In genomic region chr5:106458477-106459119, GRCm38 (mm10) we compare ENCODE assay signal across 8 mouse cellular contexts. TPM values are rescaled to one million over a fixed set of nuclear protein-coding genes. Genes with fewer than 3 reads are reported as not detected.
DNase-seq lines count a peak whose midpoint lies in the region; ATAC-seq lines count a peak whose summit lies in the region.

No protein-coding gene starts in this region.

- H3K27ac ChIP-seq in hindbrain, embryonic 11.5 days (ENCODE audit: low read depth, low read length) = no peak overlapping the region
- H3K27ac ChIP-seq in midbrain, embryonic 12.5 days (replicated peaks) = peak overlapping the region; percentile 89

- peak overlapping the region; percentile 37; the same call in 1 of the 2 replicates for H3K9ac ChIP-seq in hindbrain, embryonic 11.5 days (ENCODE audit: low read depth, low read length)
- H3K9ac ChIP-seq in midbrain, embryonic 12.5 days (replicated peaks) = peak overlapping the region; percentile 77

- H3K9me3 ChIP-seq in hindbrain, embryonic 11.5 days (ENCODE audit: control insufficient read depth, low read length) = no peaks in the 10 kb centered on the region
- no peaks in the 10 kb centered on the region for H3K9me3 ChIP-seq in midbrain, embryonic 12.5 days

- peaks cover 15% of the 10 kb centered on the region for H3K4me1 ChIP-seq in hindbrain, embryonic 11.5 days (replicated peaks; ENCODE audit: control insufficient read depth, insufficient read depth, low read length)
- peaks cover 38% of the 10 kb centered on the region for H3K4me1 ChIP-seq in midbrain, embryonic 12.5 days

- WGBS in hindbrain, embryonic 11.5 days = under 1% methylated on average over 53 of the region's 68 CpGs
- under 1% methylated on average over 50 of the region's 68 CpGs for WGBS in midbrain, embryonic 12.5 days

- H3K27me3 ChIP-seq in hindbrain, embryonic 11.5 days (ENCODE audit: control insufficient read depth, insufficient read depth, low read length) = peaks cover 88% of the 10 kb centered on the region
- peaks cover 94% of the 10 kb centered on the region for H3K27me3 ChIP-seq in midbrain, embryonic 12.5 days

- peak; percentile 8 for DNase-seq in right cerebral cortex, postnatal 25 days
- DNase-seq in right cerebral cortex, postnatal 14 days = no peak
- DNase-seq in cerebellum, postnatal 25 days = peak; percentile 93 to 96
- peak; percentile 76 for DNase-seq in hindbrain, embryonic 11.5 days (ENCODE audit: low spot score)
- no peak for DNase-seq in urinary bladder, postnatal 4 days (ENCODE audit: low spot score in 2 of 2)
- DNase-seq in ovary, postnatal 36 days (ENCODE audit: low spot score) = no peak
- no peak for DNase-seq in left cerebral cortex, adult 8-10 months (ENCODE audit: low spot score in 2 of 2)

- H3K36me3 ChIP-seq in hindbrain, embryonic 11.5 days (ENCODE audit: control insufficient read depth, insufficient read depth, low read length) = no peaks in the 10 kb centered on the region
- H3K36me3 ChIP-seq in midbrain, embryonic 12.5 days = no peaks in the 10 kb centered on the region

- H3K4me3 ChIP-seq in hindbrain, embryonic 11.5 days (ENCODE audit: low read depth, low read length) = peak overlapping the region; percentile 51
- peak overlapping the region; percentile 69 for H3K4me3 ChIP-seq in midbrain, embryonic 12.5 days

- peak overlapping the region; percentile 97 for H3K4me2 ChIP-seq in hindbrain, embryonic 11.5 days (replicated peaks; ENCODE audit: low read depth, low read length)
- H3K4me2 ChIP-seq in midbrain, embryonic 12.5 days (replicated peaks) = peak overlapping the region; percentile 89

- peak; percentile 85 for ATAC-seq in hindbrain, embryonic 11.5 days (ENCODE audit: low FRiP score)
- ATAC-seq in midbrain, embryonic 12.5 days (ENCODE audit: low FRiP score, low read depth) = peak; percentile 88

RNA-seq across cellular contexts. Expression of gene Barhl2, which starts 0.6 kb away (rescaled TPM):
- polyA plus RNA-seq in hindbrain, embryonic 11.5 days (2014; fragmentation: Nextera tagmentation; extraction: Ambion mirVana) = 2.0 and 3.3 TPM in 2 replicates
- 8.4 and 15.6 TPM in 2 replicates for polyA plus RNA-seq in midbrain, embryonic 12.5 days (2016; fragmentation: Nextera tagmentation; extraction: Ambion mirVana)
- total RNA-seq in left cerebral cortex, adult 8-10 months (2022) = 1 to 10 TPM in 2 of 4 experiments, under 1 TPM in 2; 0.55 to 1.2 (median 0.94) TPM

Comparison
In these comparisons a context has a peak if more than half of its experiments do, and no peak if none do; other contexts are left out.
1. DNase-seq: peak in right cerebral cortex, postnatal 25 days (single experiment), cerebellum, postnatal 25 days (2 of 2) and hindbrain, embryonic 11.5 days (single experiment); none in right cerebral cortex, postnatal 14 days (single experiment), urinary bladder, postnatal 4 days (0 of 2), ovary, postnatal 36 days (single experiment) and left cerebral cortex, adult 8-10 months (0 of 2).